Mouse (Mus musculus) retina, postnatal 1 day (tissue): ENCODE results near the gene Dscaml1.
"Not testable (repeated sequence)": the region's sequence is repeated elsewhere in the genome, so short reads cannot be mapped to it uniquely, and the experiment has no call there.

Experiments used
- DNase-seq: peaks from one replicate; pipeline ENCODE4 v3.0.0-alpha.2; 2012

Gene Dscaml1

DNA sequence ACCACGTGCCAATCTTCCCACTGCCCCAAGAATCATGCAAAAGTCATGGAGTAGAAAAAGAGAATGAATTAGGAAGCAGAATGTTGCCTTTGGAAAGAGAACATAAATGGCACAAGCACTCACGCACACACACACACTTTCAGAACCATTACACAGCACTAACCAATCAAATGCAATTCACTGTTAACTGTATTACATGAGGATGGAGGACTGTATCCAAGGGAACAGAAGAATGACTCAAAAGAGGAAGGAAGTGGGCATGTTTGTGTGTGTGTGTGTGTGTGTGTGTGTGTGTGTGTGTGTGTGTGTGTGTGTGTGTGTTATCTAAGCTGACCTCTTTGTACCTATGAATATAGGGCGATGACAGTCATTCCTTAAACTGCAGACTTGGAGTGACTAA is 278.0 kb downstream of the Dscaml1 start:
- DNase-seq = no peak

DNA sequence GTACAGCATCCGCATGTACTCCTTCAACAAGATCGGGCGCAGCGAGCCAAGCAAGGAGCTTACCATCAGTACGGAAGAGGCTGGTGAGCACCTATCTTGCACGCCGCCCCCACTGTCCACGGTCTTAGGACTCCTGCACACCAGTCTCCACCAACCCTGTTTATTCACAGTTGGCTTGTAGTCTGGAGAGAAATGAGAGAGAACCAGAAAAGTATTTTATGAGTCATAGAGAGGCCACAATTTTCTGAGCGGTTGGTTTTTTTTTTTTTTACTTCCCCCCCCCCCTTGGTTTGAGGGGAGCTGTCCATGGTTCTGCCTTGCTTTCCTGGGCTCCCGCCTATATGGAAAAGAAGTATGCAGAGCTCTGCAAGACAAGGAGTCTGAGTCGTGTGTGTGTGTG is 283.9 kb downstream of the Dscaml1 start:
- DNase-seq = no peak

DNA sequence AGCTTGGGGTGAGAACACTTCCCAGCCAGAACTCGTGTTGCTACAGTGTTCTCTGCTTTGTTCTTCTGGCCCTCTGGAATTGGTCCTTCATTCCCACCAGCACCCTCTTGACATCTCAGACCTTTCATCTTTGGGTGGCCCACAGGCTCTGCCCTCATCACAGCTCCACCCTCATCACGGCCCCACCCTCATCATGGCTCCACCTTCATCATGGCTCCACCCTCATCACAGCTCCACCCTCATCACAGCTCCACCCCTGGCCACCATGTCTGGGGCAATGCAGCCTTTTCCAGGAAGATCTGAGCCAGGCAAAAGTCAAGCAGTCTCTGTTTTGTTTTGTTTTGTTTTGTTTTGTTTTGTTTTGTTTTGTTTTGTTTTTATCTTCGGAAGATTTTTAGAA is 289.0 kb downstream of the Dscaml1 start:
- no peak for DNase-seq

DNA sequence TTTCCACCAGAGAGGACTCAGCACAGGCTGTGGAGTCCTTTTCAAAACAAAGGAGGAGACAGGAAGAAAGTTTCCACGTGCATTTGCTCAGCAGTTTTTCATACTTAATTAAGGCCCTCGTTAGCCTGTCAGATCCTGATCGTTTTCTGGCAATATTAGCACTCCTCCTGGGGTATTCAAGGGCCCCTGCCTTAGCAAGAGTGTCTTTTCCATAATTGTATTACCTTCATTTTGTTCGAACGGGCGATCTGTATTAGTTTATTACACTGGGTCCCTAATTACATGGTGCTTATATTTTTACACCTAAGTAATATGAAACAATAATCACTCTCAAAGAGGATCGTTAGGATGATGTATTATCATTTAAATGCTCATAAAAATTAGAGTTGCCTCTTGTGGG is 293.6 kb downstream of the Dscaml1 start:
- DNase-seq = no peak

DNA sequence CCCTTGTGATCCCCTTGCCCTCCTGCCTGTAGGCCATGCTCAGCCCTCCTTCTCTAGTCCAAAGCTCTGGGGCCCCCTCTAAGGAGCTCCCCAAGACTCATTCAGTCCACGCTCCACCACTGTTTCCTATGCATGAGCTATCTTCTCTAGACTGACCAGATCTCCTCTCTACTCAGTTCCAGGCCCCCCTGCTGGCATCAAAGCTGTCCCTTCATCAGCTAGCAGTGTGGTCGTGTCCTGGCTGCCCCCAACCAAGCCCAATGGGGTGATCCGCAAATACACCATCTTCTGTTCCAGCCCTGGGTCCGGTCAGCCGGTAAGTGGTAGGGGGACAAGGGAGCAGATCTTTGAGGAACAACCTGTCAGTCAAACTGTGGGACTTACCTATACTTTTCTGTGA is 305.4 kb downstream of the Dscaml1 start:
- no peak for DNase-seq

DNA sequence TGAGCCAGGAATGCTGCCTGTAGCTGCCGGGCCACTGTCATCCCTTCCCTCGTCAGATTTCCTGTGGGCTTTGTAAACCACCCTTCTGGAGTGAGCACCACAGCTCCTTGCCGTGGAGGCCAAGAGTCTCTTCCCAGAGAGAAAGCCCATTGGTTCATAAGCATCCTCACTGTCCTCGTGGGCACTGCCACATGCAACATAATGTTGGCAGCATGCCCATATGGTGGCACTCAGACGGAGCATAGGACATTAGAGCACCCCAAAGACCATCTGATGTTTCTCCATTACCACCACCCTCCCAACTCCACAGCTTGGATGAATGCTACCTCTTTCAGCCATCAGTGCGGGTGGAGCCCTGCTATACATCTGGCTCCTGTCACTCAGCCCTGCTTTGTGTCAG is 306.8 kb downstream of the Dscaml1 start:
- no peak for DNase-seq

DNA sequence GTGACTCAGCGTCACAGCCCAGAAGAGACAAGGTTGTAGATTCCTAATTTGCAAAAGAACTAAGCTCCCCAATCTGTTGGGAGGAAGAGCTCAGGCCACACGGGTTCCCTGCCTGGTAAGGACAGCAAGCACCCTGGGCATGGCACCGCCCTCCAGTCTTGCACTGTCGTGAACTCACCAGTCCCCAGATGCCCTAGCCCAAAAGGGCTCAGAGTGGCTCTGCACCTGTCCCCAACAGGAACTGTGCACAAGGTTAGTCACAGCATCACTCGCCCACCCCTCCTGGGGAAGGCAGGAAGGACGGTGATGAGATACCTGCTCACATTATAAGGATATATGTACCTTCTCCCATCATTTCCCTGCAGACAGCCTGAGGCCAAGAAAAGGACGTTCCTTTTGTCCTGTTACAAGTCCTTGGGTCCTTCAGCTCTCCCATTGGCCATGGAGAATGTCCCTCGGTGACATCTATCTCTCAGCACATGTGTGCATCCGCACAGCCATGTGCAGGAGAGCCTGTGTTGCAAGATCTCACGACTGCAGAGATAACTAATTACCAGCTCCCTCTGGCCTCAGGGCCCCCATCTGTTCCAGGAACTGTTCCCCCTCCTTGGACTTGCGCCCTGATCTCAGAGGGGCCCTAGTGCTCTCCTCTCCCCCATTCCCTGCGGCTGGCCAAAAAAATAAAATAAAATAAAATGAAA is 312.7 kb downstream of the Dscaml1 start:
- peak; percentile 41 for DNase-seq

DNA sequence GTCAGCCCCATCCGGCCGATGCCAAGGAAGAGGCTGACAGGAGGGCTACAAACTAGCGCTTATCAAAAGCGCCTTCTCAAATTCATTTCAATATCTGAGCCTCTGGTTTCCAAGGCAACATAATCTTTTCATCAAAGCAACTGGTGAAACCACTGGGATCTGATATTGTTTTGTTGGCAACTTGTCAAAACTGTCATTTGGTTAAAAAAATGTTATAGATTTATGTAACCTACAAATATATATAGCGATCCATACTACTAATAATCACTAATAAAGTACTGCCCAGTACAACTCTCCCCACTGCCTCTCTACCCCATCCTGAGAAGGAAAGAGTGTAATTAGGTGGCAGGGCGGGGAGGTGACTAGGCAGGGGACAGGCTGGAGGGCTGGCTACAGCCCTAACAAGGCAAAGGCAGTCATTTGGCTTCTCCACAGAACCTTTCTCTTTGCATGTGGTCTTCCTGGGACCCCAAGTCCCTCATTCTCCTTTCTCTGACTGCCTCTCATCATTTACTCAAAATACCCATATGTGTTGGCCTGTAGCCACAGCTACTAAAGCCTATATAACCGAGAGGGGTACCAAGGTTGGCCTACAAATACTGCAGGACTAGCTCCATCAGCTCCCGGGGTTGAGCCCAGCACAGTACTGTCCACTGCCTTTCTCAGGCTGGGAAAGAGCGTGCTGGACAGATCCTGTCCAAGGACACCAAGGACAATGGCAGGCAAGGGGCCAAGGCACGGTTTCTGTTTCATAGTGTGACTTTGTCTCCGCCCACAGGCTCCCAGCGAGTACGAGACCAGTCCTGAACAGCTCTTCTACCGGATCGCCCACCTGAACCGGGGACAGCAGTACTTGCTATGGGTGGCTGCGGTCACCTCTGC is 313.5 kb downstream of the Dscaml1 start:
- DNase-seq = peak; percentile 61

DNA sequence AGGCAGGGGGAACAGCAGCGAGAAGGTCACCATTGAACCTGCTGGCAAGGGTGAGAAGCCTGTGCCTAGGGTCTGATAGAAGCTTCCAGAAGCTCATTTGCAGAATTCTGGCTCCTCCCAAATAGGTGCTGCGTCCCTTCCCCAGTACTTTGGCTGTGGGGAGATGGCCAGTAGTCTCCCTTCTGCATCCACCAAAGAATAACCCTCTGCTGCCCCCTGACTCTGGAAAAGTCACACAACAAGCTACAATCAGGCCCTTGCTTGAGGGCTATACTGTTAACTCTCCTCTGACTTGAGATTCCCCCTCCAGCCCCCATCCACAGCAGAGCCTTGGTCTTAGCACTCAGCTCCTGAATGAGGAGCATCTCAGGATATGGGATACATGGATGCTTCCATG is 314.2 kb downstream of the Dscaml1 start:
- DNase-seq = peak; percentile 73

DNA sequence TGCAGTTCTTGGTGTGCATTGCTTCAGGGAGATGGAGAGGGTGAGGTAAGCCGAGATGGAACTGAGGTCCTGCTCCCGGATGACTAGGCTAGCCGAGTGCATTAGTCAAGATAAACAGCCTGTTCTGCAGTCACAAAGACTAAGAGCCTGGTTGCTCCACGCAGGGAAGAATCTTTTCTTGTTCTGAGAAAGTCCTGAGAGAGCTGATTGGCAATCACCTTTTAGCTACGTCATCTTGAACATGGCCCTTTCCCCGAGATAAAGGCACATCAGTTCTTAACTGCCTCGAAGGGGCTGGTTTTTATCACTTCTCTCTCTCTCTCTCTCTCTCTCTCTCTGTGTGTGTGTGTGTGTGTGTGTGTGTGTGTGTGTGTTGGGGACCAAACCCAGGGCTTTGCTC is 319.0 kb downstream of the Dscaml1 start:
- no peak for DNase-seq

DNA sequence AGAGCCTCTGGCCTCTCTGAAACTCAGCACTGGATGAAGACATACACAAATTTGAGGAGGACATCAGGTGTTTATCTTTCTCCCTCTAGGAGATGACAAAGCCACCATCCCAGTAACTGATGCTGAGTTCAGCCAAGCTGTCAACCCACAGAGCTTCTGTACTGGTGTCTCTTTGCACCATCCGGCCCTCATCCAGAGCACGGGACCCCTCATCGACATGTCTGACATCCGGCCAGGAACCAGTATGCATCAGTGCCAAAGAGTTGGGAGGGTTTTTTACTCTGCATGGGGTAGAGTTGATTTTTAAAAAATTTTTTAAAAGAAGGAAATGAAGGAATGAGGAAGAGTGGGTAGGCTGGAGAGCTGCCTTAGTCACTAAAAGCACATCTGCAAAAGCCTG is 323.5 kb downstream of the Dscaml1 start:
- DNase-seq = no peak

DNA sequence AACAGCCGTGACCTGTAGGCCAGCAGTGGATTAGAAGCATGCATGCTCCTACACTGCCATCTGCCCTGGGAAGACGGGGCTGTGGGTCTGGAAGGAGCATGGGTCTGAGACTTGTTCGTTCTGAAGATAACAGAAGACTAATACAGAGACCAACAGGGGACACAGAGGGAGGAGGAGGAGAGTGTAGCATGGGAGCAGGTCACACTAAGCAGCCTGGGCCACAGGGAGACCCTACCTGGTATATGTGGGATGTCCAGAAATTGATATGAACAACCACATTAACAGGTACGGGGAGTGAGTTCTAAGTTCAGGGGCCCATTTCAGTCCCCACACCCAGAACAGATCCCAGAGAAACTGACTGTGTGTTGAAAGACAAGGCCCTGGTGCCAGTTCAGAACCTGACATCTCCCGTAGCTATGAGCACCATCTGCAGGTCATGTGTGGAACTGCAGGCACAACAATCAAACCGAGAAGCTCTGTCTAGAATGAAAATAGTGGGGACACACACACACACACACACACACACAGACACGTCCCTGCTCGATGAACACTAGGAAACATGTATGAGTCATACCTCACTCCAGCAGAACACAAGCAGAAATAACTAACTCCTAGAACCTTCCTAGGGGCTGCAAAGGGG is 328.1 kb downstream of the Dscaml1 start:
- DNase-seq = peak; percentile 85

DNA sequence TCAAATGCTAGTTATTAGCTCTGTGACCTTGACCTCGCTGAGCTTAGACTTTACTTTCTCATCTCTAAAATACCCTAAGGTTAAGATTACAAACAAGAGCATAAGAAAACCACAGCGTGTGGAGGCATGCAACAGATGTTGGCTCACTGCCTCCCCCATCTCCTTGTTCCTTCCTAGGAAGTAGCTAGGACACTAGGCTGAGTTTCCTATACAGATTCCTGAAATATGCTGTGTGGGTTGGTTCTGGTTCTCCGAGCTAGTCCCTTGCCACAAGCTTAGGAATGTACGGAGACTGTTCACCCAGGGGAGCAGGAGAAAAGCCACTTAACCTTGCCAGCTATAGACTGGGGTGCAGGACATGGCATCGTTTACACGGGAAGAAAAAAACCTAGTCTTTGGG is 339.8 kb downstream of the Dscaml1 start:
- no peak for DNase-seq

DNA sequence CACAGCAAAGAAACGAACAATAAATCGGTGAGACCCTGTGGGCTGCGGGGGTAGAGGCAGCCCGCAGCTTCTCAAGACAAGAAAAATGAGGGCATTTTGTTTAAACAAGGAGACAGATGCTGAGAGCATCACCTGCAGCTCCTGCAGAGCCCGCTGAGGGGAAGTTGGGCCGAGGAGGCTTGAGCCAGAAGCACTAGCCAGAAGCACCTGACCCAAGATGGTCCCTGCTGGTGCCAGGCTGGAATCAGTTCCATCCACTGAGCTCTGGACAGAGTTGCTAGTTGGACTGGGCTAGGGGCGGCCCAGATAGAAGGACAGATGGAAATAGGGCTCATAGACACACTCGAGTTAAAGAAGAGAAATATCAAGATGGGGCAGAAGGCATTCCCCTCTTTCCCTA is 340.7 kb downstream of the Dscaml1 start:
- DNase-seq = no peak

DNA sequence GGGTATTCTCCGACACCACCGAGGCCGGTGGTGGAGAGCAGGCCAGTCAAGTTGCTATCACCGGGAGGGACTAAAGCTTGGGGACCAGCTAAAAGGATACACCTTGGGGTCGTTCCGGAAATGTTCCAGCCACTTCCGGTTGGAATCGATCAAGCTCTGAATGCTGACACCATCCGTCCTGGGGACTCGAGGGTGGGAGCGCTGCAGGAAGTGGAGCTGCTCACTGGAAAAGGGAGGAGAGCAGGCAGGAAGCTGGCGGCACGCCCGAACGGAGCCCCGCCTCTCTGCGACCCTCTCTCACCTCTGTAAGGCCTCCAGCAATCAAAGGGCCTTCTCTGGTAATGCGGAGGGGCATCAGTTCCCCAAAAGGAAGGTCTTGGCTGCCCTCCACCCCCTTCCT is 342.0 kb downstream of the Dscaml1 start:
- DNase-seq = no peak

DNA sequence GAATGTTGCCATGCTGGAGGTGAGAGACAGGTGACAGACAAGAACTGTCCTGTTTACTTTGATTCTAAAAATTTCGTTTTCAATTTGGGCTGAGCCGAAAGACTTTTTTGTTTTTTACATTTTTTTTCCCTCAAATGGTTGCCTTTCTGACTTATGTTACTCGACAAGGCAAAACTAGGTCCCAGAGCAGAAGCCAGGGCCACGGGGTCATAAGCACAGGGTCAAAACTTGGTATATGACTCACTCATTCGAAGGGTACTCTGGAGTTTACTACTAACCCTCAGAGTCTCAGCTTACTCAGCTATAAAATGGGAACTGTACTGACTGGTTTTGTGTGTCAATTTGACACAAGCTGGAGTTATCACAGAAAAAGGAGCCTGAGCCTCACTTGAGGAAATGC is 343.2 kb downstream of the Dscaml1 start:
- no peak for DNase-seq

DNA sequence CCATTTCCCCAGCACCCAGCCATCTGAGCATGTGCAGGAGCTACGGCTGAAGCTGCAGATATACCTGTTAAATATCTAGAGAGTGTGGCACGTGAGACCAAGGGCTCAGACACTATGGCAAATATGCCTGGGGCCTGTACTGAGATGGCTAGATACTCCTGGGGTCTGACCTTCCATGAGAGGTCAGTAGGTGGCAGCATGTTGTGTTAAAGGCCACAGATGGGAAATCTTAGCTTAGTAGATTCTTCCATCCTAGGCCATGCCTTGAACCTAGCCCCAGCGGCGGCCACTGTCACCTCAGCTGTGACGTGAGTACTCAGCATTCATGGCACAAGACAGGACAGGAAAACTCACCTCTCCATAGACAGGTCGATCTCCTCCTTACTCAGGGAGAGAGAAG is 347.7 kb downstream of the Dscaml1 start:
- DNase-seq = no peak

DNA sequence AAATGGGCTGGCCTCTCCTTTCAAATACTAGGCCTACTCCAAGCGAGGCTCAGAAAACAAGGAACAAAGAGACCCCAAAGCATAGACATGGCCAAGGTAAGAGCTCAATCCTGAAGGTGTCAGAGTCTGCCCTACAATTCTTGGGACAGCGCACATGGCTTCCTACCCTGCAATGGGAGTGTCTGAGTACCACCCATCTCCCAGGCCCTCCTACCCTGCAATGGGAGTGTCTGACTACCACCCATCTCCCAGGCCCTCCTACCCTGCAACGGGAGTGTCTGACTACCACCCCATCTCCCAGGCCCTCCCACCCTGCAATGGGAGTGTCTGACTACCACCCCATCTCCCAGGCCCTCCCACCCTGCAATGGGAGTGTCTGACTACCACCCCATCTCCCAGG is 349.7 kb downstream of the Dscaml1 start:
- DNase-seq = not testable (repeated sequence)

DNA sequence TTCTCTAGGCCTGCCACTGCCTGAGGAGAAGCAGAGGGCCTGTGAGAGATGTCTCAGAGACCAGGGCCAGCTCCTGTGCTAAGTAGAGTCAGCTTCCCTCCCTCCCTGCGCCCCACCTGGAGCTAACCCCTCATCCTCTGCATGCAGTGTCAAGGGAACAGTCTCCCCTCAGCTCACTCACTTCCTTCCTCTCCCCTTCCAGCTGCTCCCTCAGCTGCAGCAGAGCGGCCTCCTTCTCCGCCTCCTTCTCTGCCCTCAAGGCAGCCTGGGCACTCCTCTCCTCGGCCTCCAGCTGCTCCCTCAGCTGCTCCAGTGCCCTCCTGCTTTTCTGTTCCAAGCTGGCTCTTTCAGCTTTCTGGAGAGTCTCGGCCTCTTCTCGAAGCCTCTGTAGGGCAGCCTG is 352.8 kb downstream of the Dscaml1 start:
- no peak for DNase-seq

DNA sequence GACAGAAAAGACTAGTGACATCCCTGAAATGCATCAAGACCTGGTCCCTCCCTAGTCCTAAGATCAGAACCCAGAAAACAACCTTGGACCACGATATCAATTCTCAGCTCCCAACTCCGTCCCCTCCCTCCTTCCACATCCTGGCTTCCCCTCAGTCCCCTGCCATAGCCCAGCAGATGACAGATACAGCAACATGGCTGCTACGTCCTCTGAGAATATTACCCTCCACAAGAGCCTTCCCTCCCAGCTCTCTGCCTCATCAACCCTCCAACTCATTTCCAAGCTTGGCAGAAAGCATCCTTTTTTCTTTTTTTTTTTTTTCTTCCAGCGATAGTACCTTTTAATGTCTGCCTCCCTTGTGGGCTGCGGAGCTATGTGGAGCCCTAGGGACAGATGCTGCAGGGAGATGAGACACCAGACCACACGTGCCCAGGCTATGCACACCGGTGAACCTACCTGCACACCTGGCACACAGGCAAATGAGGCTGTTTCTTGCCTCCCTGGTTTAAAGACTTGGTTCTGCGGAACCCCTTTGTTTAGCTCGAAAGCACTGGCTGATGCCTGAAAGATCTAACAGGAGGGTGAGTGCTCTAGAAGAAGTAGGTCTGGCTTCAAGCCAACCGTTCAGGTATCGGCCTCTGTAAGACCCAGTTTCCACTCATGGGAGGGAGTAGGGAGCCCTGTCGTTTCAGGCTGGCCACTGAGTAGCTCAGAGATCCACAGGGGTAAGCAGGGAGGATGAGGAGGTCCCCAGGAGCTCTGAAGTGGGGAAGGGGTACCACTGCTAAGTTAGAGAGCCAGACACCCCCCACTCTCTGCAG is 357.0 kb downstream of the Dscaml1 start:
- DNase-seq = no peak

DNA sequence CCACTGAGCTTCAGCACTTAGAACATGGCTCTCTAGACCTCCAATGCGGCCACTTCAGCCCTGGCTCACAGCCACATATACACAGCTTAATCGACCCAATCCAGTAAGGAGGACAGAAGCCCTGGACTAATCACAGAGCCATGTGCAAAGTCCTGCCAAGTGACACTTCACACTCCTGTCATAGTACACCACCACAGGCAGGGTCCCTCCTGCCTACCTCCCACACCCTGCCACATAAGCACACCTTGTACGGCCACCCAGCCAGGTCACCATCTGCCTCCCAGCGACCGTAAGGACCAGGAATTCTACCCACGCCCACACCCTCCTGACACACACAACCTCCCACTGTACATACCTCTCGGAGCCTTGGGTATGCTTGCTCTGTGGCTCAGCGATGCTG is 360.6 kb downstream of the Dscaml1 start:
- DNase-seq = no peak

DNA sequence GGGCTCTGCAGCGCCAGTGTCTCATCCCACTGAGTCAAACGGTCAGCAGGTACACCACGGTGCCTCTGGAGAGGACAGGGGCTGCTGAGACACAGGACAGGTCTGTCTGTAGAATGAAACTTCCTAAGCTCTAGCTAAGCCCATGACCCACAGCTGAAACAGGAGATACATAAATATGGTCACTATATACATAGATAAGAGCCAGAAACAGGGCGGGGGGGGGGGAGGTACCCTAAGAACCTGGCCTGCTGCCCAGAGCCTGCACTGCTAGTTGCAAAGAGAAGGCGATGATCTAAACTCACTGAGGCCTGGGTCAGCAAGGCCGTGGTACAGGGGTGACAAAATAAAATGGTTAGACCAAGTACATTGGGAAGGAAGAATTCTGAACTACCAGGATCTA is 361.1 kb downstream of the Dscaml1 start:
- DNase-seq = no peak

DNA sequence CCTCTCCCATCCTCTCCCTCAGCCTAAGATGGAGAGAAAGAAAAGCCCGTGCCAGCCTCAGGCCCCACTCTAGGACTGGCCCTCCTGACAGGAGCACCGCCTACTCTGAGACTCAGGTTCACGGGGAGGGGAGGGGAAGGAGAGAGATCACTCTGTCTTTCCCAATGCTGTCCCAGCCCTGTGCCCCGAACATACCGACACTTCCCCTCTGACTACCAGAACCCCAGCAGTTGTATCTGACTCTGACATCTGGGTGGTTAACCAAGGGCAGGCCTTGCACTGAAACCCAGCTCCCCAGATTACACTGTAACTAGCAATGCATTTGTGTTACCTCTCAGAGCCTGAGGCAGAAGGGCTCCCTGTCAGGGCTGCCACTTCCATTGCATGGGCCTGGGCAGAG is 362.0 kb downstream of the Dscaml1 start:
- peak; percentile 11 for DNase-seq
